Mouse (Mus musculus) heart, adult 2 months (tissue): ENCODE measurements around the gene Tacc2. TPM values are rescaled to one million over a fixed set of nuclear protein-coding genes. Genes with fewer than 3 reads are reported as not detected.
A peak's percentile ranks its signal among the peaks of the same experiment; 100 is the strongest.

Experiments
- DNase-seq, 2 experiments: peaks; one replicate each; pipeline ENCODE4 v3.0.0; 2021
- H3K27ac ChIP-seq: fragments of 200-600 bp; 2 replicates; pipeline ENCODE4 v1.8.1; 2022
- H3K27me3 ChIP-seq: fragments of 200-500 bp; 2 replicates; pipeline ENCODE4 v1.6.1; 2012; ENCODE audit warnings: mild to moderate bottlenecking, low read length, inconsistent platforms, mixed read lengths; ENCODE audit not compliant: control insufficient read depth, insufficient read depth
- H3K36me3 ChIP-seq: fragments of 200-500 bp; 2 replicates; pipeline ENCODE4 v1.6.1; 2012; ENCODE audit warnings: low read length, inconsistent platforms; ENCODE audit not compliant: control insufficient read depth, insufficient read depth
- H3K4me1 ChIP-seq: fragments of 200-500 bp; 2 replicates; pipeline ENCODE4 v1.6.1; 2011; ENCODE audit warnings: low read length; ENCODE audit not compliant: control insufficient read depth, insufficient read depth
- H3K4me3 ChIP-seq: fragments of 200-600 bp; 2 replicates; pipeline ENCODE4 v1.8.1; 2022
- H3K79me2 ChIP-seq: fragments of 200-500 bp; replicated peaks from 2 replicates; pipeline ENCODE4 v1.6.1; 2012; ENCODE audit warnings: mild to moderate bottlenecking, inconsistent platforms, low read length, moderate library complexity, mixed read lengths; ENCODE audit not compliant: control insufficient read depth, insufficient read depth
- H3K9ac ChIP-seq: fragments of 200-500 bp; 2 replicates; pipeline ENCODE4 v1.6.1; 2012; ENCODE audit warnings: low read depth, mild to moderate bottlenecking, control low read depth, inconsistent platforms, low read length, mixed read lengths
- CTCF ChIP-seq: fragments of 200-600 bp; IDR thresholded peaks from 2 replicates; pipeline ENCODE4 v1.8.1; 2022; ENCODE audit warnings: antibody characterized with exemption, mild to moderate bottlenecking, moderate library complexity
- EP300 ChIP-seq: fragments of 200-500 bp; IDR thresholded peaks from 2 replicates; pipeline ENCODE4 v1.6.1; 2011; ENCODE audit warnings: low read depth, low read length, control low read depth; ENCODE audit not compliant: insufficient read depth
- POLR2A ChIP-seq: fragments of 200-500 bp; IDR thresholded peaks from 2 replicates; pipeline ENCODE4 v1.6.1; 2011; ENCODE audit warnings: mild to moderate bottlenecking, low read depth, low read length, control low read depth; ENCODE audit not compliant: insufficient read depth
- WGBS: fragments of 180-500 bp; shearing (Covaris S2); methylation state at CpG from one replicate; pipeline ENCODE4 v1.1.7; 2018; 5-methylcytosine and 5-hydroxymethylcytosine counted together
- intact Hi-C: fragments of 180-260 bp; cut with DNase I; formaldehyde crosslinking; loops from one replicate; pipeline ENCODE4 v1.15.1; 2025
- polyA plus RNA-seq: library from polyadenylated mRNA; depleted of rRNA; stranded (reverse); fragments of >200 nt; gene quantifications from 2 replicates; pipeline ENCODE4 v1.2.3, GENCODE M21; 2012
- total RNA-seq, 2 experiments: library from RNA; stranded (reverse); gene quantifications; 2 replicates each; pipeline ENCODE4 v1.2.3; 2021

Tacc2 gene
- total and polyA plus RNA-seq, 3 experiments = 117 to 480 (median 339) TPM

- Histone ChIP-seq H3K27ac (no peak overlapping the region), H3K79me2 (no peaks in the 10 kb centered on the region), H3K4me1 (peaks cover 2% of the 10 kb centered on the region; the same call in 1 of the 2 replicates), H3K9ac (no peak overlapping the region), H3K36me3 (no peaks in the 10 kb centered on the region), H3K27me3 (no peaks in the 10 kb centered on the region), H3K4me3 (no peak overlapping the region)
- peak in 1 of 2 experiments; percentile 34 for DNase-seq
- TF ChIP-seq EP300 (no peak), POLR2A (no peak), CTCF (no peak)
- 38% methylated on average over 5 of the region's 5 CpGs for WGBS
- intact Hi-C loops = no loop called here
These were observed 209.5 kb downstream of the Tacc2 start for GRCm38 (mm10) chr7:130786708-130787107.

DNA sequence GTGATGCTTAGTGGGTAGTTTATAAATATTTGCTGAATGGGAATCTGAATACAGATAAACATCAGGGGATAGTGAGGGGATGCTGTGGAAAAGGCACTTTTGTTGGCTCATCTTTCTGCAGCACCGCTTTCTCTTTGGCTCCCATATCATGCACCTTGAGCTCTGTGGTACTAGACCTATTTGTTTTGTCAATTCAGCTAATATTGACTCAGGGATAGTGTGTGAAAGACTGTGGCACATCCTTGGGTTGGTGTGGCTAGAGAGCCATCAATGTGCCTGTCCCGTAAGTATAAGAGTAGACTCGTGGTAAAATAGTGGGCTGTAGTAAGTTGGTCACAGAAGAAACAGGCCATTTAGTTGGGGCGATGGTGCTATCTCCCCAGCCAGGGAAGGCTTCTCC, 210.3 kb downstream of the Tacc2 start:
- no peaks in the 10 kb centered on the region for H3K27me3 ChIP-seq
- no peak overlapping the region for H3K4me3 ChIP-seq
- no peaks in the 10 kb centered on the region for H3K79me2 ChIP-seq
- H3K36me3 ChIP-seq = no peaks in the 10 kb centered on the region
- H3K9ac ChIP-seq = no peak overlapping the region
- H3K27ac ChIP-seq = no peak overlapping the region
- no peak for DNase-seq
- 95% methylated on average over 4 of the region's 4 CpGs for WGBS
- intact Hi-C loops = no loop called here
- peaks cover under 1% of the 10 kb centered on the region; the same call in 1 of the 2 replicates for H3K4me1 ChIP-seq
- TF ChIP-seq POLR2A = no peak
- no peak for TF ChIP-seq CTCF

DNA sequence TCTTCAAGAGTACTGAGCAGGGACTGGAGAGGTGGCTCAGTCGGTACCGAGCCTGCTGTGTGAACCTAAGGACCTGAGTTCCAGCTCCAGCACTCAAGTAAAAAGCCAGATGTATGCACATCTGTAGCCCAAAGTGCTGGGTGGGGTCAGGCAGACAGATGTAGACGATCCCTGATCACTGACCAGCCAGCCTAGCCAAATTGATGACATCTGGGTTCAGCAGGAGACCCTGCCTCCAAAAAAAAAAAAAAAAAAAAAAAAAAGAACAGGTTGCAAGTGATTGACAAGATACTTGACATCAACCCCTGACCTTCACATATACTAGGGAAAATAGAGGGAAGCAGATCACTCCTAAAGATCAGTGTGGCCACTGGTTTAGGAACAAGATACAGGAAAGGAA, 211.7 kb downstream of the Tacc2 start:
- 75% methylated on average over 3 of the region's 3 CpGs for WGBS
- intact Hi-C loops = no loop called here
- no peaks in the 10 kb centered on the region for H3K4me1 ChIP-seq
- DNase-seq = no peak
- no peaks in the 10 kb centered on the region for H3K36me3 ChIP-seq
- TF ChIP-seq EP300 (no peak), CTCF (no peak), POLR2A (no peak)
- H3K79me2 ChIP-seq = no peaks in the 10 kb centered on the region
- H3K4me3 ChIP-seq = no peak overlapping the region
- no peak overlapping the region for H3K9ac ChIP-seq
- H3K27me3 ChIP-seq = no peaks in the 10 kb centered on the region
- no peak overlapping the region for H3K27ac ChIP-seq

DNA sequence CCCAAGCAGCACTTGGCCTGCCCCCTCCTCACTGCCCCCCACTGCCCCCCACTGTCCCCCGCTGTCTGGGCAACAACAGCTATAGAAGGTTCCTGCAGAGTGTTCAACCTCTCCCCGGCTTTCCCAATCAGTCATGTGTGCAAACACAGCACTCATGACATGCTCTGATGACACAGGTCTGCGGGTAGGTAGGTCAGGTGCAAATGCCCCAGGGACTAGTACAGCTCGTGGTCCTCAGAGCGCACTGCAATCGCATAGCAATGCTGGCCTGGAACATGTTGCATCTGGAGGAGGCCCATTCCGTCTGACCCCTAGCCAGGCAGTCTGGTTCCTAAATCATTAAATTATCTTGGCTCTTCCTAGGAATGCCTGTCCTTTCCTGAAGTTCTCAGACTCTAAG, 212.2 kb downstream of the Tacc2 start:
- TF ChIP-seq EP300 (no peak), POLR2A (no peak), CTCF (no peak)
- Histone ChIP-seq H3K9ac (no peak overlapping the region), H3K79me2 (no peaks in the 10 kb centered on the region), H3K4me1 (no peaks in the 10 kb centered on the region), H3K4me3 (no peak overlapping the region), H3K27ac (no peak overlapping the region), H3K27me3 (no peaks in the 10 kb centered on the region), H3K36me3 (no peaks in the 10 kb centered on the region)
- intact Hi-C loops = no loop called here
- no peak for DNase-seq
- 78% methylated on average over 7 of the region's 7 CpGs for WGBS

DNA sequence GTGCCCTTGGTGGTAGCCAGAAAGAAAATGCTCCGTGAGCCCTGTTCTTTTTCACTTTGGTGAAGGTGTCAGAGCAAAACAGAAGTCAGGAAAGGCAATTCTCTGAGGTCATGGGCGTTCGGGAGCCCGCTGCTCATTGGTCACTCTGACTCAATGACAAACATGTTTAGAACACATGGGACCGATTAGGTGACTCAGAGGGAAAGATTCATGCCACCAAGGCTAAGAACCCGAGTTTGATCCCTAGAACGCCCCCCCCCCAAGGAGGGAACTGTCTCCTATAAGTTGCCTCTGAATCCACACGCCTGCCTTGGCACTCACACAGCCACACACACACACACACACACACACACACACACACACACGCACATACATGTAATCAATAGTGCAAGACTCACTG, 216.4 kb downstream of the Tacc2 start:
- TF ChIP-seq CTCF (no peak), EP300 (no peak), POLR2A (no peak)
- no peak for DNase-seq
- 79% methylated on average over 9 of the region's 9 CpGs for WGBS
- Histone ChIP-seq H3K27ac (no peak overlapping the region), H3K4me3 (no peak overlapping the region), H3K27me3 (no peaks in the 10 kb centered on the region), H3K36me3 (no peaks in the 10 kb centered on the region), H3K9ac (no peak overlapping the region), H3K79me2 (no peaks in the 10 kb centered on the region), H3K4me1 (no peaks in the 10 kb centered on the region)
- intact Hi-C loops = no loop called here

- 78% methylated on average over 8 of the region's 8 CpGs for WGBS
- Histone ChIP-seq H3K9ac (no peak overlapping the region), H3K27ac (no peak overlapping the region), H3K36me3 (no peaks in the 10 kb centered on the region), H3K4me3 (no peak overlapping the region), H3K27me3 (no peaks in the 10 kb centered on the region), H3K4me1 (no peaks in the 10 kb centered on the region), H3K79me2 (no peaks in the 10 kb centered on the region)
- DNase-seq = no peak
- TF ChIP-seq EP300 = no peak
- no peak for TF ChIP-seq POLR2A
- no peak for TF ChIP-seq CTCF
- intact Hi-C loops = no loop called here
These were observed 219.5 kb downstream of the Tacc2 start for GRCm38 (mm10) chr7:130796786-130797185.

GRCm38 (mm10) chr7:130797524-130797923, 220.3 kb downstream of the Tacc2 start:
- Histone ChIP-seq H3K27me3 (no peaks in the 10 kb centered on the region), H3K9ac (no peak overlapping the region), H3K4me3 (no peak overlapping the region), H3K36me3 (no peaks in the 10 kb centered on the region), H3K79me2 (no peaks in the 10 kb centered on the region), H3K27ac (no peak overlapping the region), H3K4me1 (no peaks in the 10 kb centered on the region)
- TF ChIP-seq POLR2A (no peak), CTCF (no peak), EP300 (no peak)
- 89% methylated on average over 6 of the region's 6 CpGs for WGBS
- intact Hi-C loops = no loop called here
- no peak for DNase-seq
